Mouse (Mus musculus): ENCODE data around the gene Dusp18. TPM values are rescaled to one million over a fixed set of nuclear protein-coding genes. Genes with fewer than 3 reads are reported as not detected.

Gene Dusp18
- total and polyA plus RNA-seq, 3 experiments = 0.81 to 2.2 TPM; not detected in 1

- Histone ChIP-seq H3K4me3 (ENCODE audit: control insufficient read depth in 1 of 2, insufficient read depth in 1 of 2, low read depth in 2 of 2, low read length in 2 of 2) (no peak overlapping the region), H3K9me3 (replicated peaks; ENCODE audit: insufficient read depth, low read length) (no peaks in the 10 kb centered on the region), H3K27me3 (ENCODE audit: control insufficient read depth in 1 of 2, insufficient read depth in 2 of 2, low read length in 2 of 2) (no peaks in the 10 kb centered on the region), H3K36me3 (ENCODE audit: control insufficient read depth in 1 of 2, insufficient read depth in 2 of 2, low read length in 2 of 2) (peaks cover 0 to 6% of the 10 kb centered on the region in 2 experiments; a peak in 1 of 4 replicates), H3K79me2 (ENCODE audit: control insufficient read depth, insufficient read depth, low read length, poor library complexity) (no peaks in the 10 kb centered on the region), H3K27ac (ENCODE audit: control insufficient read depth, low read depth, low read length) (no peak overlapping the region), H3K9ac (ENCODE audit: control insufficient read depth, low read depth, low read length, poor library complexity, severe bottlenecking) (no peak overlapping the region), H3K4me1 (ENCODE audit: control insufficient read depth in 1 of 2, insufficient read depth in 2 of 2, low read length in 2 of 2) (peaks cover 6 to 16% of the 10 kb centered on the region in 2 experiments)
- no peak for DNase-seq (ENCODE audit: low read depth, low spot score)
- no peak for TF ChIP-seq ZMIZ1 (IDR thresholded peaks at IDR 0.05; ENCODE audit: low read depth, low read length)
- TF ChIP-seq GATA1 (IDR thresholded peaks at IDR 0.05; ENCODE audit: low read depth, low read length) = no peak
- no peak for TF ChIP-seq POLR2AphosphoS5 (IDR thresholded peaks at IDR 0.05; ENCODE audit: borderline replicate concordance, low read depth, low read length)
- TF ChIP-seq MAFK (IDR thresholded peaks at IDR 0.05; ENCODE audit: borderline replicate concordance, low read depth, low read length) = no peak
- no peak for TF ChIP-seq NRF1 (IDR thresholded peaks at IDR 0.05; ENCODE audit: insufficient read depth, low read depth, low read length, poor library complexity, severe bottlenecking)
- TF ChIP-seq NELFE (IDR thresholded peaks at IDR 0.05; ENCODE audit: low read depth, low read length) = no peak
- no peak for TF ChIP-seq ZC3H11A (IDR thresholded peaks at IDR 0.05; ENCODE audit: low read depth, low read length)
- TF ChIP-seq USF2 (IDR thresholded peaks at IDR 0.05; ENCODE audit: borderline replicate concordance in 1 of 2, insufficient read depth in 1 of 2, low read depth in 1 of 2, low read length in 2 of 2) = no peak
- no peak for TF ChIP-seq KAT2A (conservative IDR thresholded peaks at IDR 0.05; ENCODE audit: low read depth, low read length)
- no peak for TF ChIP-seq MXI1 (IDR thresholded peaks at IDR 0.05; ENCODE audit: low read depth, low read length)
- no peak for TF ChIP-seq CHD1 (IDR thresholded peaks at IDR 0.05; ENCODE audit: low read depth, low read length)
- no peak for TF ChIP-seq MYC (IDR thresholded peaks at IDR 0.05; ENCODE audit: low read depth, low read length)
- TF ChIP-seq E2F4 (IDR thresholded peaks at IDR 0.05; ENCODE audit: borderline replicate concordance, low read depth, low read length) = no peak
- TF ChIP-seq TCF12 (IDR thresholded peaks at IDR 0.05; ENCODE audit: low read depth, low read length) = no peak
- no peak for TF ChIP-seq POLR2A (IDR thresholded peaks at IDR 0.05; ENCODE audit: control insufficient read depth in 1 of 2, insufficient read depth in 1 of 2, low read depth in 1 of 2, low read length in 2 of 2, poor library complexity in 1 of 2)
Measured at GRCm38 (mm10) chr11:3922115-3922514, 27.1 kb downstream of the Dusp18 start.

- Histone ChIP-seq H3K27ac (ENCODE audit: control insufficient read depth, low read depth, low read length) (no peak overlapping the region), H3K27me3 (ENCODE audit: control insufficient read depth in 1 of 2, insufficient read depth in 2 of 2, low read length in 2 of 2) (no peaks in the 10 kb centered on the region), H3K4me3 (ENCODE audit: control insufficient read depth in 1 of 2, insufficient read depth in 1 of 2, low read depth in 2 of 2, low read length in 2 of 2) (no peak overlapping the region), H3K9ac (ENCODE audit: control insufficient read depth, low read depth, low read length, poor library complexity, severe bottlenecking) (no peak overlapping the region), H3K4me1 (ENCODE audit: control insufficient read depth in 1 of 2, insufficient read depth in 2 of 2, low read length in 2 of 2) (peaks cover 6 to 16% of the 10 kb centered on the region in 2 experiments), H3K79me2 (ENCODE audit: control insufficient read depth, insufficient read depth, low read length, poor library complexity) (no peaks in the 10 kb centered on the region), H3K36me3 (ENCODE audit: control insufficient read depth in 1 of 2, insufficient read depth in 2 of 2, low read length in 2 of 2) (peaks cover 0 to 6% of the 10 kb centered on the region in 2 experiments; a peak in 1 of 4 replicates), H3K9me3 (replicated peaks; ENCODE audit: insufficient read depth, low read length) (no peaks in the 10 kb centered on the region)
- DNase-seq (ENCODE audit: low read depth, low spot score) = no peak
- peak; percentile 53 to 63; a peak in 3 of 4 replicates for TF ChIP-seq EP300 (IDR thresholded peaks at IDR 0.05; ENCODE audit: low read depth in 1 of 2, low read length in 2 of 2)
- no peak for TF ChIP-seq MYB (IDR thresholded peaks at IDR 0.05; ENCODE audit: low read depth, low read length)
- no peak for TF ChIP-seq RCOR1 (IDR thresholded peaks at IDR 0.05; ENCODE audit: low read depth, low read length)
- peak; percentile 50; the same call in 1 of the 2 replicates for TF ChIP-seq TCF12 (IDR thresholded peaks at IDR 0.05; ENCODE audit: low read depth, low read length)
- no peak for TF ChIP-seq MEF2A (IDR thresholded peaks at IDR 0.05; ENCODE audit: extremely low read depth, insufficient replicate concordance, low read depth, low read length, poor library complexity, severe bottlenecking)
- no peak for TF ChIP-seq POLR2AphosphoS5 (IDR thresholded peaks at IDR 0.05; ENCODE audit: borderline replicate concordance, low read depth, low read length)
- TF ChIP-seq GATA1 (IDR thresholded peaks at IDR 0.05; ENCODE audit: low read depth, low read length) = peak; percentile 72
- TF ChIP-seq CTCF (IDR thresholded peaks at IDR 0.05 in 2 of 3, conservative IDR thresholded peaks at IDR 0.05 in 1 of 3; ENCODE audit: control insufficient read depth in 1 of 3, insufficient read depth in 1 of 3, low read depth in 2 of 3, low read length in 3 of 3, poor library complexity in 1 of 3, severe bottlenecking in 1 of 3) = no peak
- TF ChIP-seq TBP (IDR thresholded peaks at IDR 0.05; ENCODE audit: low read depth, low read length) = no peak
Measured at GRCm38 (mm10) chr11:3922731-3923130, 27.7 kb downstream of the Dusp18 start.

Measured in MEL (cell line).